Mouse (Mus musculus) embryo, embryonic 11 days (tissue): ENCODE results near the gene Trim14.

Experiments
- DNase-seq: peaks from one replicate; pipeline ENCODE4 v3.0.0-alpha.2; 2015

Trim14 gene

GRCm38 (mm10) chr4:46526798-46527557, 9.0 kb downstream of the Trim14 start:
- no peak for DNase-seq

DNA sequence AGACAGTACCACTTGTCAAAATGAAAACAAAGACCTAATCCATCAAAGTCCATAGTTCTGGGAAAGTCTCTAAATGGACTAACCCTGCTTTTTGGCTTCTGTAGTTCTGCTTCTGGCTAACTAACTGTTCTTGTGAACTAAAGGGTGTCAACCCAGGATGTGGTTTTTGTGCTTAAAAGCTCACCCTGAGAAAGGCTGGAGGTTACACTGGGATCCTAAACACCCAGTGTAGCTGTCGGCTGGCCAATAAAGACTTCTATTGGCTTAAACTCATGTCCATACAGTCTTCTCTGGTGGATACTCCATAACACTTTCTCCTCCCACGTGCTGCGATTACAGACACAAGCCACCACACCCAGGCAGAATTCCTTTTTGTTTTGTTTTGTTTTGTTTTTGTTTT, 9.7 kb downstream of the Trim14 start:
- DNase-seq: no peak

GRCm38 (mm10) chr4:46523324-46523723, 12.6 kb downstream of the Trim14 start:
- no peak for DNase-seq

- DNase-seq: no peak
Observed at GRCm38 (mm10) chr4:46521457-46521856, 14.5 kb downstream of the Trim14 start.

GRCm38 (mm10) chr4:46520491-46520890, 15.4 kb downstream of the Trim14 start:
- no peak for DNase-seq

DNA sequence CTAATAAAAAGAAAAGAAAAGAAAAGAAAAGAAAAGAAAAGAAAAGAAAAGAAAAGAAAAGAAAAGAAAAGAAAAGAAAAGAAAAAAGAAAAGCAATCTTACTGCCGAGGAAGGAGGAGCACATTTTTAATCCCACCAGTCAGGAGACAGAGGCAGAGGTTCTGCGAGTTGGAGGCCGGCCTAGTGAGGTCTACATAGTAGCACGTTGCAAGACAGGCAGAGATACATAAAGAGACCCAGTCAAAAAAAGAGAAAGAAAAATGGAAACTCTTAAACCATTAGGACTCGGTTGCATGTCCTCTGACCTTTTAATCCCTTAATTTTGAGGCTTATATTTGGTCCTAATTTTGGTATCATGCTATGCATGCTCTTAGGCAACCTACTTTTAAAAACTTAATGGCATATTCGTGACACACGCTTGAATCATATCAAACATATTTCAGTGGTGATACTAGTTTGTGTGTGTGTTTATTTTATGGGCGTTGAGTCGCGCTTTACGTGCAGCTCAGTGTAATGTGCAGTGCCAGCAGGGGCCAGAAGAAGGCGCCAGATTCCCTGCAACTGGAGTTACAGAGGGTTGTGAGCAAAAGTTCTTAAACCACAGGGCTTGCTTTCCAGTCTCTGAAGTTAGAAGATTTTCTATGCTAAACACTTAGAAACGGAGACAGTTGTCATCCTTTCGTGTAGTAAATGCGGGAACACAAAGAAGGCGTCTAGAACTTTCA, 28.0 kb downstream of the Trim14 start:
- DNase-seq: peak; percentile 78

- DNase-seq: peak; percentile 98
Observed at GRCm38 (mm10) chr4:46506801-46507610, 28.9 kb downstream of the Trim14 start.

- DNase-seq: no peak
Observed at GRCm38 (mm10) chr4:46505361-46506057, 30.4 kb downstream of the Trim14 start.

GRCm38 (mm10) chr4:46503881-46504280, 32.1 kb downstream of the Trim14 start:
- no peak for DNase-seq

- DNase-seq: peak; percentile 27
Observed at GRCm38 (mm10) chr4:46502606-46503502, 33.1 kb downstream of the Trim14 start.

DNA sequence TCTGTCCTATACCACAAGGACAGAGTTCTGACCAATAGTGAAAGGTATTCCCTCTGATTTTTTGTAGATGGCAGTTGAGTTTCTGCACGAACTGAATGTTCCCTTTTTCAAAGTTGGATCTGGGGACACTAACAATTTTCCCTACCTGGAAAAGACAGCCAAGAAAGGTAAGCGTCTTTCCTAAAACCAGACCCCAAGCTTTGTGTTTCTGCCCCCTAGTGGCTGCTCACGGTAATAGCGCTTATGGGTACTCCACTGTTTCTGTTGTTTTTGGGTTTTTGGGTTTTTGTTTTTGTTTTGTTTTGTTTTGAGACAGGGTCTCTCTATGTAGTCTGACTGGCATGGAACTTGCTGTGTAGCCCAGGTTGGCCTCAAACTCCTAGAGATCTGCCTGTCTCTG, 37.0 kb downstream of the Trim14 start:
- DNase-seq: peak; percentile 54

DNA sequence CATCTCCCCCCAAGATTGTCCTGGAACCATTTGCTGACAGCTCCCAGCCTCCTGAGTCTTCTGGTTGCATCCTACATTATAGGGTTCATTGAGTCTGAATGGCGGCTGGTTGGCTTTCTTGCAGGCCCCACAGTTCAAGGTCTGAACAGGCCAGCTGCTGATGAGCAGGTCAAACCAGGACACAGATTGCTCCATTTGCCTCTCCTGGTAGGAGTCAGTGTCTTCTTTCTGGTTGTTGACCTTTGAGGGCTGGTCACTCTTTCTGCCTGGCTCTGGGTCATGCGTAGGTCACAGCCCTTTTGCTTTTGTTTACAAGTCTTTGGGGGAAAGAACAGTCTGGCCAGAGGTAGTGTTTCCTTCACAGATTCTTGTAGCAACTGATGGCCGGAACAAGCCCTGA, 37.4 kb downstream of the Trim14 start:
- peak; percentile 26 for DNase-seq

- peak; percentile 64 for DNase-seq
Observed at GRCm38 (mm10) chr4:46497286-46497892, 38.6 kb downstream of the Trim14 start.

DNA sequence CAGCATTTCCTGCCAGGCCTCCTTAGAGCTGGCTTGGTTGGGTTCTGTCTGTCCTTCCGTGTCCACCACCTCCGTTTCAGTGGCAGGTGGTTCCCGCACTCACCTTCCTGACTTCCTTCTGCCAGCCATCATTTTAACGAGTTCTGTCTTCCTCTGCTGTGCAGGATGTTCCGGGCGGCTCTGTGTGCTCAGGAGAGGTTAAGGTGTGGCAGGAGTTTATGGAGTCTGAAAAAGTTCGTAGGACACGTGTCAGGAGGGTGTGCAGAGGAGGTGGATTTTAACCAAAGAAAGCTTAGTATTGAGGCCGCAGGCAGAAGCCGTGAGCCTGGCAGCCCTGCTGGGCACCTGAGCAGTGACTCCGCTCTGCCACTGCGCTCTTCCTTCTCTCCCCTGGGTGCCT, 40.4 kb downstream of the Trim14 start:
- DNase-seq: no peak

DNA sequence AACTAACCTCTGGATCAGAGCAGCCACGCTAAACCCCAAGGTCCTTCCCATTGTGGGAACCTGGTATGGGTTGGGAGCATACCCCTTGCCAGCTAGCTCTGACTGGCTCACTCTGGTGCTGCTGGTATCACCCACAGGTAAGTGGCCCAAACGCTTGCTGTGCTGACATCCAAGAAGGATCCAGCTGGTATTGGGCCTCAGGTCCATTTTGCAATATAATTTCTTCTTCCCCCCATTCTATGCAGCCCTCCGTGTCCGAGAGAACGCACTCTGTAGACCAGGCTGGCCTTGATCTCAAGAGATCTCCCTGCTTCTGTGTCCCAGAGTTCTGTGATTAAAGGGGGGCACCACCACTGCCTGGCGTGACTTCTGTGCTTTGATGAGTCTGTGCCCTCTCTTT, 42.9 kb downstream of the Trim14 start:
- no peak for DNase-seq

GRCm38 (mm10) chr4:46489028-46489925, 46.7 kb downstream of the Trim14 start, which contains the start of gene Nans:
Nans (plus strand) TSS chr4:46489248.
- DNase-seq: peak; percentile 96

DNA sequence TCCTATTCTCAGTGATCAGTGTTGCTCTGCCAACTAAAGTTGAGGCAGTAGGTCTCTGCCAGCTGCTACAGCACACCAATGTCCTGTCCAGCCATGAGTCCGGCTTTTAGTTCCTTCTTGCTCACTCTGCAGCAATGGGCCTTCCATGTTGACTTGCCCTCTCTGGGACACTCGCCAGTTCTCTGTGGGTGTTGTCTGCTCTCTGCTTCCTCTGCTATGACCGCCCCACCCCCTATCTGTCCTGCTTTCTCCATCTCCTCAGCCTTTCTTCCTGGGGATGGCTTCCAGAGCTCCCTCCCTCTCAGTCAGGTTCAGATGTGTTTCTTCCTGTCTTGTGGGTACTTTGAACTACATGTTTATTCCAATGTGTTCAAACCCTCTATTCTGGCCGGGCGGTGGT, 48.6 kb downstream of the Trim14 start:
- DNase-seq: no peak

- peak; percentile 44 for DNase-seq
Observed at GRCm38 (mm10) chr4:46485696-46486417, 50.1 kb downstream of the Trim14 start.

GRCm38 (mm10) chr4:46479081-46479480, 56.9 kb downstream of the Trim14 start:
- DNase-seq: no peak
